In genomic region chr2:36093914-36094475, GRCm38 (mm10) we compare ENCODE assay signal across 15 mouse cellular contexts. TPM values are rescaled to one million over a fixed set of nuclear protein-coding genes. Genes with fewer than 3 reads are reported as not detected.
DNase-seq lines count a peak whose midpoint lies in the region; ATAC-seq lines count a peak whose summit lies in the region.
"Had no signal": no experiment of that assay in that cellular context is flagged by ENCODE, and none has a peak within 500 bp of the region (broad histone marks: within the 10 kb centered on the region; RNA-seq: fewer than 3 reads in every experiment).

No protein-coding gene starts in this region.

- WGBS in hindbrain, embryonic 11.5 days = 4% methylated on average over 31 of the region's 31 CpGs
- 2% methylated on average over 31 of the region's 31 CpGs for WGBS in hindbrain, embryonic 12.5 days
- WGBS in hindbrain, embryonic 13.5 days = 8% methylated on average over 31 of the region's 31 CpGs

- H3K4me2 ChIP-seq in hindbrain, embryonic 11.5 days (replicated peaks; ENCODE audit: low read depth, low read length) = no peak overlapping the region
- no peak overlapping the region for H3K4me2 ChIP-seq in hindbrain, embryonic 12.5 days (replicated peaks)
- no peak overlapping the region for H3K4me2 ChIP-seq in hindbrain, embryonic 13.5 days

- no peaks in the 10 kb centered on the region for H3K36me3 ChIP-seq in hindbrain, embryonic 11.5 days (ENCODE audit: control insufficient read depth, insufficient read depth, low read length)
- H3K36me3 ChIP-seq in hindbrain, embryonic 12.5 days = no peaks in the 10 kb centered on the region
- H3K36me3 ChIP-seq in hindbrain, embryonic 13.5 days = no peaks in the 10 kb centered on the region

- H3K4me1 ChIP-seq in hindbrain, embryonic 11.5 days (replicated peaks; ENCODE audit: control insufficient read depth, insufficient read depth, low read length) = peaks cover 8% of the 10 kb centered on the region; the same call in 1 of the 2 replicates
- peaks cover 13% of the 10 kb centered on the region for H3K4me1 ChIP-seq in hindbrain, embryonic 12.5 days
- H3K4me1 ChIP-seq in hindbrain, embryonic 13.5 days (replicated peaks) = peaks cover 19% of the 10 kb centered on the region

- H3K9ac ChIP-seq in hindbrain, embryonic 11.5 days (ENCODE audit: low read depth, low read length) = no peak overlapping the region
- H3K9ac ChIP-seq in hindbrain, embryonic 12.5 days = no peak overlapping the region
- H3K9ac ChIP-seq in hindbrain, embryonic 13.5 days = no peak overlapping the region
- H3K9ac ChIP-seq: liver, postnatal 0 days had no signal

- no peak overlapping the region for H3K27ac ChIP-seq in hindbrain, embryonic 11.5 days (ENCODE audit: low read depth, low read length)
- H3K27ac ChIP-seq in hindbrain, embryonic 12.5 days = no peak overlapping the region
- no peak overlapping the region for H3K27ac ChIP-seq in hindbrain, embryonic 13.5 days

- H3K4me3 ChIP-seq in hindbrain, embryonic 11.5 days (ENCODE audit: low read depth, low read length) = no peak overlapping the region
- H3K4me3 ChIP-seq in hindbrain, embryonic 12.5 days = no peak overlapping the region
- 0 out of 2 replicates have a peak overlapping the region, but pooled peaks have one; percentile 12 for H3K4me3 ChIP-seq in hindbrain, embryonic 13.5 days

- no peaks in the 10 kb centered on the region for H3K9me3 ChIP-seq in hindbrain, embryonic 11.5 days (ENCODE audit: control insufficient read depth, low read length)
- H3K9me3 ChIP-seq in hindbrain, embryonic 12.5 days (replicated peaks) = no peaks in the 10 kb centered on the region
- H3K9me3 ChIP-seq in hindbrain, embryonic 13.5 days = no peaks in the 10 kb centered on the region

- ATAC-seq in hindbrain, embryonic 11.5 days (ENCODE audit: low FRiP score) = no peak
- ATAC-seq in hindbrain, embryonic 12.5 days (ENCODE audit: low FRiP score) = no peak
- no peak for ATAC-seq in hindbrain, embryonic 13.5 days (ENCODE audit: low FRiP score)
- ATAC-seq: liver, postnatal 0 days had no signal

- DNase-seq in hindbrain, embryonic 11.5 days (ENCODE audit: low spot score) = peak; percentile 46
- DNase-seq in right cerebral cortex, postnatal 25 days = peak; percentile 38
- DNase-seq in right cerebral cortex, adult 18-20 months = no peak
- DNase-seq in spleen, postnatal 10 days (ENCODE audit: low spot score in 2 of 2) = no peak
- DNase-seq in layer of hippocampus, adult 11-12 months (ENCODE audit: low spot score) = no peak
- no peak for DNase-seq in layer of hippocampus, postnatal 25 days (ENCODE audit: extremely low spot score in 1 of 2, low spot score in 1 of 2)
- DNase-seq: cerebellum, adult 11 months; kidney, postnatal 25 days; liver, postnatal 0 days had no signal

- H3K27me3 ChIP-seq in hindbrain, embryonic 11.5 days (ENCODE audit: control insufficient read depth, insufficient read depth, low read length) = peaks cover 95% of the 10 kb centered on the region
- H3K27me3 ChIP-seq in hindbrain, embryonic 12.5 days = peaks cover 100% of the 10 kb centered on the region
- peaks cover 100% of the 10 kb centered on the region for H3K27me3 ChIP-seq in hindbrain, embryonic 13.5 days

RNA-seq across cellular contexts. Expression of gene Lhx6, which starts 11.2 kb away (rescaled TPM):
- 0.93 and 1.3 TPM in 2 replicates for polyA plus RNA-seq in hindbrain, embryonic 11.5 days (2014; fragmentation: Nextera tagmentation; extraction: Ambion mirVana)
- 1.4 and 2.7 TPM in 2 replicates for polyA plus RNA-seq in hindbrain, embryonic 12.5 days (2016; fragmentation: Nextera tagmentation; extraction: Ambion mirVana)
- polyA plus RNA-seq in hindbrain, embryonic 13.5 days (2015; fragmentation: Nextera tagmentation; extraction: Ambion mirVana) = 0.73 and 0.78 TPM in 2 replicates
- total RNA-seq in layer of hippocampus, postnatal 25 days (2021) = 10 to 100 TPM; 15.7 to 16.8 TPM
- total RNA-seq: monocyte, adult 5-6 weeks had no signal

RNA-seq across cellular contexts. Expression of gene Mrrf, which starts 42.2 kb away (rescaled TPM):
- polyA plus RNA-seq in hindbrain, embryonic 11.5 days (2014; fragmentation: Nextera tagmentation; extraction: Ambion mirVana) = 29.7 and 35.9 TPM in 2 replicates
- polyA plus RNA-seq in hindbrain, embryonic 12.5 days (2016; fragmentation: Nextera tagmentation; extraction: Ambion mirVana) = 23.0 and 24.8 TPM in 2 replicates
- polyA plus RNA-seq in hindbrain, embryonic 13.5 days (2015; fragmentation: Nextera tagmentation; extraction: Ambion mirVana) = 23.8 and 27.2 TPM in 2 replicates
- 10 to 100 TPM; 16.7 to 17.0 TPM for total RNA-seq in layer of hippocampus, postnatal 25 days (2021)

RNA-seq across cellular contexts. Expression of gene Rbm18, which starts 42.6 kb away (rescaled TPM):
- polyA plus RNA-seq in hindbrain, embryonic 11.5 days (2014; fragmentation: Nextera tagmentation; extraction: Ambion mirVana) = 121 and 131 TPM in 2 replicates
- polyA plus RNA-seq in hindbrain, embryonic 12.5 days (2016; fragmentation: Nextera tagmentation; extraction: Ambion mirVana) = 129 TPM in 2 replicates
- 142 and 148 TPM in 2 replicates for polyA plus RNA-seq in hindbrain, embryonic 13.5 days (2015; fragmentation: Nextera tagmentation; extraction: Ambion mirVana)
- total RNA-seq in layer of hippocampus, postnatal 25 days (2021) = 10 to 100 TPM; 48.1 to 51.6 TPM

RNA-seq across cellular contexts. Expression of gene Morn5, which starts 44.7 kb away (rescaled TPM):
- polyA plus RNA-seq in hindbrain, embryonic 11.5 days (2014; fragmentation: Nextera tagmentation; extraction: Ambion mirVana) = 3.6 and 4.0 TPM in 2 replicates
- polyA plus RNA-seq in hindbrain, embryonic 12.5 days (2016; fragmentation: Nextera tagmentation; extraction: Ambion mirVana) = 3.2 and 3.6 TPM in 2 replicates
- polyA plus RNA-seq in hindbrain, embryonic 13.5 days (2015; fragmentation: Nextera tagmentation; extraction: Ambion mirVana) = 1.9 and 5.7 TPM in 2 replicates
- total RNA-seq in layer of hippocampus, postnatal 25 days (2021) = 1 to 10 TPM in 1 of 2 experiments, under 1 TPM in 1; 0.66 to 1.5 TPM
- total RNA-seq: monocyte, adult 5-6 weeks had no signal
- polyA plus RNA-seq: embryonic facial prominence, embryonic 11.5 days; heart, embryonic 14.5 days; liver, postnatal 0 days; spleen, adult 2 months had no signal

RNA-seq across cellular contexts. Expression of gene Ndufa8, which starts 44.8 kb away (rescaled TPM):
- polyA plus RNA-seq in hindbrain, embryonic 11.5 days (2014; fragmentation: Nextera tagmentation; extraction: Ambion mirVana) = 196 and 198 TPM in 2 replicates
- polyA plus RNA-seq in hindbrain, embryonic 12.5 days (2016; fragmentation: Nextera tagmentation; extraction: Ambion mirVana) = 171 and 179 TPM in 2 replicates
- 261 and 262 TPM in 2 replicates for polyA plus RNA-seq in hindbrain, embryonic 13.5 days (2015; fragmentation: Nextera tagmentation; extraction: Ambion mirVana)
- total RNA-seq in layer of hippocampus, postnatal 25 days (2021) = 100 to 1,000 TPM; 184 to 222 TPM

Comparison
In these comparisons a context has a peak if more than half of its experiments do, and no peak if none do; other contexts are left out.
1. DNase-seq: peak in hindbrain, embryonic 11.5 days (single experiment) and right cerebral cortex, postnatal 25 days (single experiment); none in right cerebral cortex, adult 18-20 months (single experiment), spleen, postnatal 10 days (0 of 2), layer of hippocampus, adult 11-12 months (single experiment) and layer of hippocampus, postnatal 25 days (0 of 2).